Mouse (Mus musculus): ENCODE results near the gene Gm20481.

- TF ChIP-seq CTCF (IDR thresholded peaks at IDR 0.05; ENCODE audit: extremely low read depth, insufficient read depth, insufficient read length, insufficient replicate concordance) = no peak
- TF ChIP-seq POLR2A (IDR thresholded peaks at IDR 0.05; ENCODE audit: low read depth, low read length) = no peak
Observed at GRCm38 (mm10) chr17:34978239-34978638, 8.5 kb downstream of the Gm20481 start.
